Mouse (Mus musculus): Measurements from ENCODE around the gene Cdrt4. TPM values are rescaled to one million over a fixed set of nuclear protein-coding genes. Genes with fewer than 3 reads are reported as not detected.

The Cdrt4 gene
- 0.51 and 0.60 TPM in 2 replicates for polyA plus RNA-seq (2015; fragmentation: Nextera tagmentation; extraction: Ambion mirVana)

DNA sequence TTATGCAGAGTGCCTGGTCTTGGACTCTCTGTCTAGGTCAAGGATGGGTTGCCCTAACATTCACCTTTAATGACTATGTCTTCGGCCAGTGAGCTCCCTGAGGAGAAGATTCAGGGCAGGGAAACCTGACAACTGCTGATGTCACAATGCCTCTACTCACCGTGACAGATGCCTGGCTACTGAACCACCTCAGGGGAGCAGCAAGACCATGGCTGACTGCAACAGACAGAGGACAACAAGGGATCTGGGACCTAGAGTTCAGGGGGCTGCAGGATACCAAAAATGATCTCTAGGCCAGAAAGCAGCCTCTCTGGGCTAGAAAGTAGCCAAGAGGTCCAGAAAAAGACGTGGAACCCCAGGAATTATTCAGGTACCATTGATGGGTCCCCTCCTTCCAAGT lies at the start of gene Cdrt4:
Gene Cdrt4 (plus strand): TSS at position 182 of the 400 bp plus-strand sequence.

Other genes starting within 250 kb of the Cdrt4 start
- 5.1 and 5.4 TPM in 2 replicates for gene Zfp287, start 219.3 kb upstream of the Cdrt4 start, polyA plus RNA-seq (2015; fragmentation: Nextera tagmentation; extraction: Ambion mirVana)
- not detected in 2 replicates for gene Gm10428, start 198.1 kb upstream of the Cdrt4 start, polyA plus RNA-seq (2015; fragmentation: Nextera tagmentation; extraction: Ambion mirVana)
- gene Zfp286, start 161.7 kb upstream of the Cdrt4 start, polyA plus RNA-seq (2015; fragmentation: Nextera tagmentation; extraction: Ambion mirVana): 10.7 and 15.0 TPM in 2 replicates
- gene Trim16, start 131.0 kb upstream of the Cdrt4 start, polyA plus RNA-seq (2015; fragmentation: Nextera tagmentation; extraction: Ambion mirVana): 6.3 and 6.9 TPM in 2 replicates
- gene Fbxw10, start 104.1 kb upstream of the Cdrt4 start, polyA plus RNA-seq (2015; fragmentation: Nextera tagmentation; extraction: Ambion mirVana): 0.57 and 0.65 TPM in 2 replicates
- gene Tvp23b, start 71.7 kb upstream of the Cdrt4 start, polyA plus RNA-seq (2015; fragmentation: Nextera tagmentation; extraction: Ambion mirVana): 89.6 and 109 TPM in 2 replicates
- gene Tekt3, start 110.5 kb downstream of the Cdrt4 start, polyA plus RNA-seq (2015; fragmentation: Nextera tagmentation; extraction: Ambion mirVana): 0.07 TPM in 1 of 2 replicates, not detected in the other
- gene Pmp22, start 177.8 kb downstream of the Cdrt4 start, polyA plus RNA-seq (2015; fragmentation: Nextera tagmentation; extraction: Ambion mirVana): 202 and 253 TPM in 2 replicates